Mouse (Mus musculus): Measurements from ENCODE around the gene Spg7.

DNA sequence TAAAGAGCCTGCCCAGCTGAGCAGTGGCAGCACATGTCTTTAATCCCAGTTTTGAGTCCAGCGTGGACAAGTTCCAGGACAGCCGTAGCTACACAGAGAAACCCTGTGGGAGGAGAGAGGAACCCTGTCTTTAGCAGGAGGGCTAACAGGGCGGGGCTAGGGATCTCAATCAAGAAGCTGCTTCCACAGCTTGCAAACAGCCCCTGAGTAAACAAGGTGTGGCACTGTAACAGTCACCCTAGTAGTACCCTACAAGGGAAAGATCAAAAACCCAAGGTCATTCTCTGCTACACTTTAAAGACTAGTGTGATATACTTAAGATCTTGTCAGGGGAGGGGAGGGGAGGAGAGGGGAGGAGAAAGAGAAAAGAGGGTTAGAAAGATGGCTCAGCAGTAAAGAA lies 25.8 kb upstream of the Spg7 start:
- TF ChIP-seq POLR2A (IDR thresholded peaks at IDR 0.05; ENCODE audit: borderline replicate concordance, insufficient read depth, low read length) (no peak), CTCF (IDR thresholded peaks at IDR 0.05; ENCODE audit: borderline replicate concordance, insufficient read depth, low read depth, low read length) (no peak)

All from cerebellum, adult 2 months (tissue).